Mouse (Mus musculus): ENCODE results near the gene Slc3a2.
"Not testable (repeated sequence)": the region's sequence is repeated elsewhere in the genome, so short reads cannot be mapped to it uniquely, and the experiment has no call there.

Gene Slc3a2

DNA sequence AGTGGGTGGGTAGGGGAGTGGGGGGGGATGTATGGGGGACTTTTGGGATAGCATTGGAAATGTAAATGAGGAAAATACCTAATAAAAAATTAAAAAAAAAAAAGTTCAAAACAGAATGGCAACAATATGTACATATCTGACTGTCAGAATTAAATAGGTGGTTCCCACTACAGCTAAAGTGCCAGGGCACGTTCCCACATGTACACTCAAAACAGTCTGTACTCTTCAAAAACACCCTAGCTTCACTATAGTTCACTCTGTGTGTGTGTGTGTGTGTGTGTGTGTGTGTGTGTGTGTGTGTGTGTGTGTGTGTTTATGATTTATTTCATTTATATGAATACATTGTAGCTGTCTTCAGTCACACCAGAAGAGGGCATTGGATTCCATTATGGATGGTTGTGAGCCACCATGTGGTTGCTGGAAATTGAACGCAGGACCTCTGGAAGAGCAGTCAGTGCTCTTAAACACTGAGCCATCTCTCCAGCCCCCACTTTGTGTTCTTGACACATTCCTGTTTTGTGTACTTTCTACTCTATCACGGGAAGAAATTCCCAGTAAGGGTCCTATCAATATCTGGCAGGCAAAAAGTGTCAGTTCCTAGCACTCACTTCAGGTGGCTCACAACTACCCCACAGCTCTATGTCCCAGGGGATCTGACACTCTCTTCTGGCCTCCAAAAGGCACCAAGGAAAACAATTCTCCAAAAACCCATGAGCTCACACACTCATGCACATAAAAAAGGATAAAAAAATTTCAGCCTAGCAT is 5.3 kb upstream of the Slc3a2 start:
- DNase-seq (ENCODE audit: extremely low spot score, low read depth, low spot score) = not testable (repeated sequence)

- DNase-seq (ENCODE audit: extremely low spot score, low read depth, low spot score) = no peak
These were observed 4.4 kb upstream of the Slc3a2 start for GRCm38 (mm10) chr19:8727495-8728114.

GRCm38 (mm10) chr19:8726609-8727390 is 3.6 kb upstream of the Slc3a2 start:
- DNase-seq (ENCODE audit: extremely low spot score, low read depth, low spot score) = no peak

- no peak for DNase-seq (ENCODE audit: extremely low spot score, low read depth, low spot score)
These were observed 2.0 kb upstream of the Slc3a2 start for GRCm38 (mm10) chr19:8725081-8725613.

DNA sequence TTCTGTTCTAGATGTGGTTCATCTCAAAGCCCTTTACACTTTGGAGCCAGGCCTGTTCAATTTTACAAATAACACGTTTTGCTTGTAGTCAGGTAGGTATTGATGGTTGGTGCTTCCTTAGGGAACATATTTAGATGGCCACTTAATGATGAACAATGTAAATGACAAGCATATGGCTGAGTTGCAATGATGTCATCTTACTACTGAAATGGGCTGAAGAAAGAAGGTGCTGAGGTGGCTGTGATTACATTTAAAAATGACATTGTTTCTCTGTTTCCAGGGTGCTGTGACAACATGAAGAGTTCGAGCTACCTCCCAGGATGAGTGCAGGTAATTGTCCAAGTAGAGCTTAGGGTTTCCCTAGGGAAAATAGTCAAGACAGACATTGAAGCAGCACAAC is 1.2 kb upstream of the Slc3a2 start:
- no peak for DNase-seq (ENCODE audit: extremely low spot score, low read depth, low spot score)

DNA sequence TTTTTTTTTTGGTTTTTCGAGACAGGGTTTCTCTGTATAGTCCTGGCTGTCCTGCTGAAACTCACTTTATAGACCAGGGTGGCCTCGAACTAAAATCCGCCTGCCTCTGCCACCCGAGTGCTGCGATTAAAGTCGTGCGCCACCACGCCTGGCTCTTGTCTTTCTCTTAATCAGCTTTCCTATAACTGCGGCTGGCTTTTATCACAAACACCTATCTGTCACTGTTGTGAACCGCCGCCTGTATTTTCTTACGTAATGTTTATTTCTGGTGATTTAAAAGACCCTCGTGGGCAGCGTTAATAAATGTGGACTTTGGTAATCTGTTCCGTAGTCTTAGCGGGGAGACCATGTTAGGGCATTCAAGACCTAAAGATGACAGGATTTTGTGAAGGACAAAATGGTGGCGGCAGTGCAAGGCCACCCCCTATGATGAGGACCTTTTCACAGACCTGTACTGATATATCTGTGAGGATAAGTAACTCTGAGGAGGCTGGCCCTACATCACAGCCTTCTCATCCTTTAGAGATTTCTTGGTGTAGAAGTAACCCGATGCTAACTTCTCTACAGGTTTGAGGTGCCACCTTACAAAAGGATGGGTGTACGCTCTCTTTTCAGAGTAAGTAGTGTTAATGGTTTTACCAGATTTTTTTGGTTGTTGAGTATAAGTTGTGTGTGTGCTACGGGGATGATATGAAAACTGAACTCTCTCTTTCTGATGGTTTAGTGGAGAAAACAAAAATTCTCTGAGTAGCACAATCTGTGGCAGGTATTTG is 591 bp upstream of the Slc3a2 start:
- DNase-seq (ENCODE audit: extremely low spot score, low read depth, low spot score) = no peak

- no peak for DNase-seq (ENCODE audit: extremely low spot score, low read depth, low spot score)
These were observed 636 bp downstream of the Slc3a2 start for GRCm38 (mm10) chr19:8722559-8722906.

DNA sequence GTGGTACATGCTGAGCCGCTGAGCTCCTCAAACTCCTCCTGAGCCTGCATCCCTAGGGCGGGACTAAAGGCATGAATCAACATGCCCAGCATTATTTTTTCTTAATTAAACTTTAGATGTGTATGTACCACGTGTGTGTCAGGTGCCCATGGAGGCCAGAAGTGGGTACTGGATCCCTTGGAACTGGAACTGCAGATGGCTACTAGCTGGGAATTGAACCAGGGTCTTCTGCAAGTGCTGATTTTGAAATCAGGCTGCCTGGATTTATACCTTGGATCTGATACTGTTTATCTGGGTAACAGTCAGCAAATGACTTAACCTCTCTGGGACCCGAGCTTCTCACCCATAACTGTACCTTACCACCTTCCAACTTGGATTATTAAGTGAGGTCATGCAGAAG is 1.1 kb downstream of the Slc3a2 start:
- DNase-seq (ENCODE audit: extremely low spot score, low read depth, low spot score) = no peak

DNA sequence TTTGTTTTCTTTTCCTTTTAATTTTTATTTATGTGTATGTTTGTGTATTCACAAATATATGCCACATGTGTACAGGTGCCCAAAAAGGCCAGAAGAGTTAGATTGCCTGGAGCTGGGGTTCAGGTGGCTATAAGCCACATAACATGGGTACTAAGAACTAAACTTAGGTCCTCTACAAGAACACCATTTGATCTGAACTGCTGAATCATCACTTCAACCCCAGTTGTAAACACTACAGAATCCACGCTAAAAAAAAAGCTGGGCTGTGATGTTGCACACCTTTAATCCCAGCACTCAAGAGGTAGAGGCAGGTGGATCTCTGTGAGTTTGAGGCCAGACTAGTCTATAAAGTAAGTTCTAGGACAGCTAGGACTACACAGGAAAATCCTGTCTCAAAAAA is 1.8 kb downstream of the Slc3a2 start:
- no peak for DNase-seq (ENCODE audit: extremely low spot score, low read depth, low spot score)

- not testable (repeated sequence) for DNase-seq (ENCODE audit: extremely low spot score, low read depth, low spot score)
These were observed 4.1 kb downstream of the Slc3a2 start for GRCm38 (mm10) chr19:8719037-8719436.

- no peak for DNase-seq (ENCODE audit: extremely low spot score, low read depth, low spot score)
These were observed 4.8 kb downstream of the Slc3a2 start for GRCm38 (mm10) chr19:8718357-8718756.

- no peak for DNase-seq (ENCODE audit: extremely low spot score, low read depth, low spot score)
These were observed 6.2 kb downstream of the Slc3a2 start for GRCm38 (mm10) chr19:8716767-8717475.

GRCm38 (mm10) chr19:8715868-8716766 is 7.1 kb downstream of the Slc3a2 start:
- no peak for DNase-seq (ENCODE audit: extremely low spot score, low read depth, low spot score)

GRCm38 (mm10) chr19:8714653-8715481 is 8.3 kb downstream of the Slc3a2 start:
- no peak for DNase-seq (ENCODE audit: extremely low spot score, low read depth, low spot score)

DNA sequence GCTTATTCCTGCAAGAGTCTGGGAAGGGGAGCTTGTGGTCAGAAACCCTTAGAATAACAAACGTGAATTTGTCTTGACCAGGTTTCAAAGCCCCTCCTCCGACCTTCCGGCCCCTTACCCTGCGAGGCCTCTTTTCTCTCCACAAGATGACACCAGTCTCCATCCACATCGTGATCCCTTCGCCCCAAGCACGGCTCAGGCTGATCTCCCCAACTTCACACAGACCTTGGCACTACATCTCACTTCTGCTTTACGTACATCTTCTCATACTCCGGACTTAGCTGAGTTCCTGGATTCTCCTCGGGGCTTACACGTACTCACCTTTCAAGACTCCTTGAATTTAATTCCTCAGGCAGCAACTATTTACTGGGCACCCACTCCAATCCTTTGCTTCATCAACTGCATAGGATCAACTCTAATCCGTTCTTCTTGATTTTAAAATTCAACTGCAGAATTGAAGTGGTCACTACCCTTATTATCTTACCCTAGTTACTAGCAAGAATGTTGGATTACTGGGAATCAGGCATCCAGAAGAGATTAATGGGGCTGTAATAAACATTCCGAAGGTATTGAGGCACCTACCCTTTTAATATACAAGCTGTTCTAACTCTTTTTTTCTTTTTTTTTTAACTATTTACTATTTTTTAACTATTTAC is 9.0 kb downstream of the Slc3a2 start:
- DNase-seq (ENCODE audit: extremely low spot score, low read depth, low spot score) = no peak

GRCm38 (mm10) chr19:8713306-8713996 is 9.7 kb downstream of the Slc3a2 start:
- no peak for DNase-seq (ENCODE audit: extremely low spot score, low read depth, low spot score)

DNA sequence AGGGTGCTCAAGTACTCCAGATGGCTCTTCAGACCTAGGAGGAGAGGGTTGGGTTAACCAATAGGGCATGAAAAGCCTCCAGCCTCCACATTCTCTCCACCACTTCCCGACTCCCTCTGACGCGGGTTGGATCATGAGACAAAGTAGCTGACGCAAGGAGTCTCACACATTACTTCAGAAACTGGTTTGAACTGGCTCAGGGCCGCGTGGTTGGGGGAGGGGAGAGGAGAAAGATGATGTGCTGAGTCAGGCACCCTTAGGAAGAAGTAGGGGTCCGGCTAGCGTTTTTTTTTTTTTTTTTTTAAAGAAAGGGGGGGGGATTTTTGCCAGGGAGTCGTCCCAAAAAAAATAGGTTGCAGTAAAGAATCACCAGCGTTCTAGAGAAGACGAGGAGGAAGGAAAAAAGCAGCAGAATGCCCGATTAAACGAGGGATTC is 10.3 kb downstream of the Slc3a2 start:
- no peak for DNase-seq (ENCODE audit: extremely low spot score, low read depth, low spot score)
